Mouse (Mus musculus) spleen, adult 12 weeks (tissue): ENCODE measurements around the gene Gnas.

ENCODE experiments used
- DNase-seq: peaks from one replicate; pipeline ENCODE4 v3.0.0; 2022; ENCODE audit warnings: low spot score

The Gnas gene

GRCm38 (mm10) chr2:174284011-174284410 lies at the start of gene Gnas:
Gene Gnas, plus strand, starts transcription at chr2:174284320.
- no peak for DNase-seq

- DNase-seq = no peak
Observed at GRCm38 (mm10) chr2:174242431-174242830, 41.7 kb upstream of the Gnas start.

- no peak for DNase-seq
Observed at GRCm38 (mm10) chr2:174251963-174252362, 32.2 kb upstream of the Gnas start.

- DNase-seq = no peak
Observed at GRCm38 (mm10) chr2:174257312-174257711, 26.8 kb upstream of the Gnas start.

GRCm38 (mm10) chr2:174260004-174260403 lies 24.1 kb upstream of the Gnas start:
- DNase-seq = no peak

GRCm38 (mm10) chr2:174260908-174261800 lies 23.0 kb upstream of the Gnas start:
- DNase-seq = no peak

- no peak for DNase-seq
Observed at GRCm38 (mm10) chr2:174261801-174262200, 22.3 kb upstream of the Gnas start.

- DNase-seq = no peak
Observed at GRCm38 (mm10) chr2:174263110-174263815, 20.9 kb upstream of the Gnas start.

GRCm38 (mm10) chr2:174264248-174264647 lies 19.9 kb upstream of the Gnas start:
- DNase-seq = no peak

GRCm38 (mm10) chr2:174270416-174270815 lies 13.7 kb upstream of the Gnas start:
- no peak for DNase-seq

GRCm38 (mm10) chr2:174271459-174271858 lies 12.7 kb upstream of the Gnas start:
- DNase-seq = no peak

- DNase-seq = no peak
Observed at GRCm38 (mm10) chr2:174273131-174273530, 11.0 kb upstream of the Gnas start.

GRCm38 (mm10) chr2:174273961-174274360 lies 10.2 kb upstream of the Gnas start:
- DNase-seq = no peak

GRCm38 (mm10) chr2:174279771-174280170 lies 4.3 kb upstream of the Gnas start:
- DNase-seq = no peak

GRCm38 (mm10) chr2:174283341-174283740 lies 779 bp upstream of the Gnas start:
- no peak for DNase-seq

GRCm38 (mm10) chr2:174284807-174285457 lies 812 bp downstream of the Gnas start:
- no peak for DNase-seq

- no peak for DNase-seq
Observed at GRCm38 (mm10) chr2:174285921-174286470, 1.9 kb downstream of the Gnas start.

- no peak for DNase-seq
Observed at GRCm38 (mm10) chr2:174287921-174288320, 3.8 kb downstream of the Gnas start.

GRCm38 (mm10) chr2:174288673-174289430 lies 4.7 kb downstream of the Gnas start:
- DNase-seq = no peak

GRCm38 (mm10) chr2:174291029-174291661 lies 7.0 kb downstream of the Gnas start:
- no peak for DNase-seq

- DNase-seq = no peak
Observed at GRCm38 (mm10) chr2:174291662-174292030, 7.5 kb downstream of the Gnas start.
